Mouse (Mus musculus) forebrain, embryonic 13.5 days (tissue): ENCODE results near the gene 2810004N23Rik. TPM values are rescaled to one million over a fixed set of nuclear protein-coding genes. Genes with fewer than 3 reads are reported as not detected.

Source experiments
- ATAC-seq: fragments of 200-750 bp; cut with Nextera tagmentation; 2 replicates; pipeline ENCODE4 v1.8.0; 2017
- H3K27ac ChIP-seq: fragments of 300-500 bp; sonication (generic); 2 replicates; pipeline ENCODE4 v1.5.1; 2015; ENCODE audit warnings: inconsistent platforms, mild to moderate bottlenecking, moderate library complexity
- H3K27me3 ChIP-seq: fragments of 300-500 bp; sonication (generic); 2 replicates; pipeline ENCODE4 v1.6.1; 2015; ENCODE audit warnings: mild to moderate bottlenecking, inconsistent platforms
- H3K36me3 ChIP-seq: fragments of 300-500 bp; sonication (generic); 2 replicates; pipeline ENCODE4 v1.6.1; 2015; ENCODE audit warnings: mild to moderate bottlenecking, inconsistent platforms; ENCODE audit not compliant: poor library complexity, severe bottlenecking
- H3K4me1 ChIP-seq: fragments of 300-500 bp; sonication (generic); 2 replicates; pipeline ENCODE4 v1.6.1; 2015; ENCODE audit warnings: inconsistent platforms
- H3K4me2 ChIP-seq: fragments of 300-500 bp; sonication (generic); 2 replicates; pipeline ENCODE4 v1.6.1; 2015; ENCODE audit warnings: inconsistent platforms, mild to moderate bottlenecking, moderate library complexity
- H3K4me3 ChIP-seq: fragments of 300-500 bp; sonication (generic); 2 replicates; pipeline ENCODE4 v1.5.1; 2015; ENCODE audit warnings: mild to moderate bottlenecking, inconsistent platforms
- H3K9ac ChIP-seq: fragments of 300-500 bp; sonication (generic); 2 replicates; pipeline ENCODE4 v1.6.1; 2015; ENCODE audit warnings: mild to moderate bottlenecking, inconsistent platforms
- H3K9me3 ChIP-seq: fragments of 300-500 bp; sonication (generic); replicated peaks from 2 replicates; pipeline ENCODE4 v1.6.1; 2016; ENCODE audit warnings: inconsistent platforms
- WGBS: fragments of 180-500 bp; shearing (Covaris S2); methylation state at CpG from one replicate; pipeline ENCODE4 v1.1.7; 2015; 5-methylcytosine and 5-hydroxymethylcytosine counted together
- polyA plus RNA-seq: library from polyadenylated mRNA; unstranded; fragments of >200 nt; fragmentation: Nextera tagmentation; extraction: Ambion mirVana; gene quantifications from 2 replicates; pipeline ENCODE4 v1.2.1, GENCODE M21; 2015

2810004N23Rik gene
- polyA plus RNA-seq, 1 experiment from 2014 or later = 48.0 TPM

DNA sequence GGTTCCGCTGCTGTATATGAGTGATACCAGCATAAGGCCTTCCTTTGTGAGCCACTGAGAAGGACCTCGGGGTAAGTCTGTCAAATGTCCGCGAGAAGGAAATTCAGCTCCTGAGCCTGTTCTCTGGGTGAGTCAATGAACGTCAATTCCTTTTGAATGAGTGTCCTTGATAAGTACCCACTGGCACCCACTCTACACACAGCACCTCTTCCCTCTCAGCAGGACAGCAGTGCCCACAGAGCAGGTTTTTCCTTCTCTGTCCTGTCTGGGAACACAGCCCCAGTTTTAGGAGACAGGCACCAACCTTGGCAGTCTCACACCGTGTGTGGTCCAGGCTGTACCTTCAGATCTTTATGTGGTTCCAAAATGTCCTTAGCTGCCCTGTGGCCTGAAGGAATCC, 31.0 kb downstream of the 2810004N23Rik start:
- no peaks in the 10 kb centered on the region for H3K9me3 ChIP-seq
- no peak overlapping the region for H3K4me2 ChIP-seq
- WGBS = 87% methylated on average over 6 of the region's 6 CpGs
- H3K4me3 ChIP-seq = no peak overlapping the region
- no peak for ATAC-seq
- H3K4me1 ChIP-seq = no peaks in the 10 kb centered on the region
- peaks cover 10% of the 10 kb centered on the region for H3K36me3 ChIP-seq
- H3K27me3 ChIP-seq = peaks cover 15% of the 10 kb centered on the region; the same call in 1 of the 2 replicates
- no peak overlapping the region for H3K27ac ChIP-seq
- H3K9ac ChIP-seq = no peak overlapping the region

DNA sequence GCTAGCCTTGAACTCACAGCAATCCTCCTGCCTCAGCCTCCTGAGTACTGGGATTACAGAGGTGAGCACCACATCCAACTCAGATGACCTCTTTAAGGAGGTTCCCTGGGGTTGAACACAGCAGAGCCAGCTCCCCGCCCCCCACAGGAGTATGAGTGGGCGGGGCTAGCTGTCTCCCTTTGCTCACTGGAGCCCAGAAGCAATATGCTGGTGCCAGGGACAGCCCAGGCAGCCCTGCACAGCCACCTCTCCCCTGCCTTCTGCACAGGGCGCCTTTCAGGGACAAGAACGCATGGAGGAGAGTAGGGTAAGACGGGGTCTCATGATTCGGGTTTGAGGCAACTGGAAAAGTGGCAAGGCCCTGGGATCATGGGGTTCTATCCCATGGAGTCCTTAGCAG, 31.4 kb downstream of the 2810004N23Rik start:
- H3K9ac ChIP-seq = no peak overlapping the region
- peaks cover 10% of the 10 kb centered on the region for H3K36me3 ChIP-seq
- ATAC-seq = no peak
- H3K4me3 ChIP-seq = no peak overlapping the region
- H3K9me3 ChIP-seq = no peaks in the 10 kb centered on the region
- H3K4me2 ChIP-seq = no peak overlapping the region
- no peaks in the 10 kb centered on the region for H3K4me1 ChIP-seq
- WGBS = 77% methylated on average over 6 of the region's 6 CpGs
- H3K27ac ChIP-seq = no peak overlapping the region
- H3K27me3 ChIP-seq = peaks cover 17% of the 10 kb centered on the region; the same call in 1 of the 2 replicates

DNA sequence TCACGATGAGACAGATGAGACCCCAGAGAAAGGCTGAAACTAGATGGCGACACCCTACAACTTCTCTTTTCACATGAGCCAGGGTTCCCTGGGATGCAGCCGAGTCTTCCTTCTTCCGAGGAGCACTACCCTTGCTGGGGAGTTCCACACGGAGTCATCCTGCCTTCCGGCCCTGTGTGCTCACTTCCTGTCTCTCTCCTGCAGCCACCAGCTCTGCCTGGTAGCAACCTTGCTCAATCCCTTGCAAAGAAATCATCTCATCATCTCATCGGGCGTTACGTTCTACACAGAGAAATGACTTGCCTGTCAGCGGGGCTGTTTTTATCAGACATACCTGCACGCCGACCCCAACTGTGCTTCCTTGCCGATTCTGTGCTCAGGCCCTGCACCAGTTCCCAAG, 32.9 kb downstream of the 2810004N23Rik start:
- Histone ChIP-seq H3K4me2 (no peak overlapping the region), H3K27me3 (peaks cover 20% of the 10 kb centered on the region), H3K9me3 (no peaks in the 10 kb centered on the region), H3K4me3 (no peak overlapping the region), H3K27ac (no peak overlapping the region), H3K4me1 (no peaks in the 10 kb centered on the region), H3K36me3 (peaks cover 16% of the 10 kb centered on the region), H3K9ac (no peak overlapping the region)
- WGBS = 82% methylated on average over 13 of the region's 13 CpGs
- ATAC-seq = no peak

DNA sequence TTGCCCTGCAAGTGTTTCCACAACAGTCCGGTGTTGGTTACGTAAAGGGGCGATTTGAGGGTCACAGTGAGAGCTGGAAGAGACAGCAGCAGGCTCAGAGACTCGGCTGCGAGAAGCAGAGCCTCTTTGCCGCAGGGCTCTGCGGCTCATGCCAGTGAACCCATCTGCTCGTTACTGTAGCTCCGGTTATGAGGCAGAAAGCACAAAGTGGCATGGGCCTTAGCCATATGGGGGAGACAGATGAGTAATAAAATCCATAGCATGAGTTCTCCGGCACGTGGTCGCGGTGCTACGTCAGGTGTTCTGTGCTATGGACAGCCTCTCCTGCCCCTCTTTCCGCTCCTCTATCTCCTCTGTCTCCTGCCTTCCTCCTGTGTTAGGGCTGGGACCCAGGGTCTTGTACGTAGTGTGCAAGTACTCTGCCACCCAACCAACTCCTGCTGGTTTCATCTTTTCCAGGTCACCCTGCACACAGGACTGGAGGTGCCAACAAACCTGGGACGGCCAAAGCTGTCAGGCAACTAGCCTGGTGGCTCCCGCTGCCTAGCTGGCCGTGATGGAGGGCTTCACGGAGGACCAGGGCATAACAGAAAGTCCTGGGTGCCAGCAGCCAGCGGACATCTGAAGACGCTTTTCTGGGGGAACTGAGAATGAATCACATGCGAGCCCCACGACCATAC, 34.2 kb downstream of the 2810004N23Rik start:
- H3K9me3 ChIP-seq = no peaks in the 10 kb centered on the region
- no peaks in the 10 kb centered on the region for H3K4me1 ChIP-seq
- no peak for ATAC-seq
- no peak overlapping the region for H3K4me3 ChIP-seq
- no peak overlapping the region for H3K9ac ChIP-seq
- 84% methylated on average over 24 of the region's 24 CpGs for WGBS
- no peak overlapping the region for H3K27ac ChIP-seq
- H3K4me2 ChIP-seq = no peak overlapping the region
- peaks cover 26% of the 10 kb centered on the region for H3K27me3 ChIP-seq
- H3K36me3 ChIP-seq = peaks cover 29% of the 10 kb centered on the region

DNA sequence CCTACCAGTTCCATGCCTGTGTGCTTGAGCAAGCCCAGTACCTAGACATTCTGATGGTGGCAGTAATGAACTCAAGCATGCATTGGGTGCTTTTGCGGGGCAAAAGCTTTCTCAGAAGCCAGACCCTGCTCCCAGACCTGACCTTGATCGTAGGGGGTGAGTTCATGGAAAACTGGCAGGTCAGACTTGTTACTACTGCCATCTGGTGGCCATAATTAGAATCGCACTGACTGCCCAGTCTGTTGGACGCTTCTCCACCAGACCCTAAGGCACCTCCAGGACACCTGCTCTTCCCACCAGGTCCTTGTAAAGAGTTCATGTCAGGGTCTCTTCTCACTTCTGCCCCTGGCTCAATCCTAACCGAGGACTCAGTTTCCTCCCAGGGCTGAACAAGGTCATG, 35.5 kb downstream of the 2810004N23Rik start:
- 3% methylated on average over 5 of the region's 5 CpGs for WGBS
- Histone ChIP-seq H3K27me3 (peaks cover 26% of the 10 kb centered on the region), H3K9ac (no peak overlapping the region), H3K36me3 (peaks cover 42% of the 10 kb centered on the region), H3K4me3 (no peak overlapping the region), H3K27ac (no peak overlapping the region), H3K4me1 (no peaks in the 10 kb centered on the region), H3K4me2 (no peak overlapping the region), H3K9me3 (no peaks in the 10 kb centered on the region)
- no peak for ATAC-seq

DNA sequence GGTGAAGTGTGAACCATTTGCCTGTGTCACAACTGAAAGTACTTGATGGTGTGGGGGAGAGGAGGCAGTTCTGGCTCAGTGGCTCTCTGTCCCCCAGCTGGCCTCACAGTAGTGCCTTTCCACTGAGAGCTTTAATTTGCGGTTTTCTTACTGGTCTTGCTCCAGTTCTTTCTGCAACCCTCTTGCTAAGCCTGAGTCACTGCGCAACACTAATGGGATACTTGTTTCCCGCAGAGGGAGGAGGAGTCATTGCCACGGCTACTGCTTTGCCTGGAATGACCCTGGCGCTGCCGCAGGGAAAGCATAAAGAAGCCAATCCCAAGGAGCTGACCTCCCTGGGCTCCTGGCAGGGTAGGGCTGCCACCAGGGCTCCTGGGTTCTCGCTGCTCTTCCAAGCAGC, 36.3 kb downstream of the 2810004N23Rik start:
- 32% methylated on average over 7 of the region's 7 CpGs for WGBS
- Histone ChIP-seq H3K4me1 (no peaks in the 10 kb centered on the region), H3K4me3 (no peak overlapping the region), H3K9ac (no peak overlapping the region), H3K27me3 (peaks cover 26% of the 10 kb centered on the region), H3K27ac (no peak overlapping the region), H3K9me3 (no peaks in the 10 kb centered on the region), H3K36me3 (peaks cover 43% of the 10 kb centered on the region), H3K4me2 (no peak overlapping the region)
- ATAC-seq = no peak

DNA sequence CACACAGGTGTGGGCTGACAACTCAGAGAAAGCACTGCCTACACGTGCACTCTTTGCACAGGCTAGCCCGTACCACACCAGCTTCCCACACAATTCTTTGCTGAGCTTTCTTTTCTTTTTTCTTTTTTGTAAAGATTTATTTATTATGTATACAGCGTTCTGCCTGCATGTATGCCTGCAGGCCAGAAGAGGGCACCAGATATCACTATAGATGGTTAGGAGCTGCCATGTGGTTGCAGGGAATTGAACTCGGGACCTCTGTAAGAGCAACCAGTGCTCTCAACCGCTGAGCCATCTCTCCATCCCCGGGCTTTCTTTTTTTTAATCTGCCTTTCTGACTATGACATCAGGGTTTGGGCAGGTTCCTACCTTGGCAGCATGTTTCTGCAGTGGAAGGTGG, 39.4 kb downstream of the 2810004N23Rik start:
- H3K27me3 ChIP-seq = peaks cover 27% of the 10 kb centered on the region
- 74% methylated on average over 6 of the region's 6 CpGs for WGBS
- H3K36me3 ChIP-seq = peaks cover 44% of the 10 kb centered on the region
- H3K4me3 ChIP-seq = no peak overlapping the region
- no peak overlapping the region for H3K27ac ChIP-seq
- H3K4me2 ChIP-seq = no peak overlapping the region
- no peaks in the 10 kb centered on the region for H3K4me1 ChIP-seq
- H3K9me3 ChIP-seq = no peaks in the 10 kb centered on the region
- H3K9ac ChIP-seq = no peak overlapping the region
- ATAC-seq = no peak

DNA sequence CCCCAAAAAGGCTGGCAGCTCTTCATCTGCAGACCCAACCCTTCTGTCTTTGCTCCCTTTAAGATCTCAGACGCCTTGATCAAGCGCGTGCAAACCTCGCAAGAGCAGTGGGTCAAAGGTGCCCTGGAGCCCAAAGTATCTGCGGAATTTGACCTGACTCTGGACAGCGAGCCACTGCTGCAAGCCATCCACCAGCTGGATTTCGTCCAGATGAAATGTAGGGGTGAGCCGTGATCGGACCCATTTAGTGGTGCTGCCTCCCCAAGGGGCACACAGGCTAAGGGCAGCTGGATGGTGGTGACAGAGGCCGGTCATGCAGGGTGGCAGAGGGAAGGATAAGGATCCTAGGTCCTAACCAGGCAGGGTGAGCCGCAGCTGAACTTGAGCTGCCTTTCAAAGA, 42.8 kb downstream of the 2810004N23Rik start:
- peaks cover 17% of the 10 kb centered on the region for H3K27me3 ChIP-seq
- WGBS = 83% methylated on average over 11 of the region's 11 CpGs
- no peak overlapping the region for H3K4me2 ChIP-seq
- H3K9ac ChIP-seq = no peak overlapping the region
- no peak overlapping the region for H3K27ac ChIP-seq
- no peaks in the 10 kb centered on the region for H3K4me1 ChIP-seq
- peaks cover 66% of the 10 kb centered on the region for H3K36me3 ChIP-seq
- H3K4me3 ChIP-seq = no peak overlapping the region
- H3K9me3 ChIP-seq = peaks cover 5% of the 10 kb centered on the region; the same call in 1 of the 2 replicates
- no peak for ATAC-seq

DNA sequence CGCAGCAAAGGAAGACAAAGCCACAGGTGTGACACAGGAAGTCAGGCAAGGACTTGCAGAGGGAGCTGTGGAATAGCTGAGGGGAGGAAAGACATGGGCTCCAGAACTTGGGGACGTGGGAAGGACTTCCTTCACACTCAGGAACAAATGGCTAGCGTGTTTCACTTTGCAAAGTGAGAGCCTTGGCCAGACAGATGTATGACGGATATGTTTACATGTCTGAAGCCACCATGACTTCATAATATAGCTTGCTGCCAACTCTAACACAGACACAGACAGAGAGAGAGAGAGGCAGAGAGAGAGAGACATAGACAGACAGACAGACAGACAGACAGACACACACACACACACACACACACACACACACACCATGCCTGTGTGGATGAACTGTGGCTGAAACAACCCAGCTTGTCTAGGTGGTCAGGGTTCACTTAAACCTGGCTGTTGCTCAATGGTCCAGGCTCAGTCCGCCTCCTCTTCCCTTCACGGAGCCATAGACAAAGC, 43.3 kb downstream of the 2810004N23Rik start:
- H3K36me3 ChIP-seq = peaks cover 64% of the 10 kb centered on the region
- H3K9me3 ChIP-seq = peaks cover 5% of the 10 kb centered on the region; the same call in 1 of the 2 replicates
- peaks cover 14% of the 10 kb centered on the region for H3K27me3 ChIP-seq
- H3K4me3 ChIP-seq = no peak overlapping the region
- no peak overlapping the region for H3K27ac ChIP-seq
- H3K9ac ChIP-seq = no peak overlapping the region
- no peak for ATAC-seq
- WGBS = 81% methylated on average over 6 of the region's 6 CpGs
- no peak overlapping the region for H3K4me2 ChIP-seq
- H3K4me1 ChIP-seq = no peaks in the 10 kb centered on the region

DNA sequence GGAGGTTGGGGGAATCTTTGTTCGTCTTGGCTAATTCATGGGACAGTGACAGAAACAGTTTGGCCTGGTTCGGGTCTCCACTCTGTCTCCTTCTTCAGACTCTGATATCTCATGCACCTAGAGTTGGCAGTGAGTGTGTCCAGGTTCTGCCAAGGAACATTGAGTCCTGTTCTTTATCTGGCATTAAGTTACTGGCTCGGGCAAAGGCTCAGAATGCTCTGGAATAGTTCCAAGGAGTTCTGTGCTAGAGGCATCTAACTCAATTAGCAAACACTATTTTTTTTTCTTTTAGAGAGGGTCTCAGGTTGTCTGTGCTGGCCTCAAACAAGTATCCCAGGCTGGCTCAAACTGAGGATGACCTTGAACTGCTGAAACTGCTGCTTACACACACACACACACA, 45.6 kb downstream of the 2810004N23Rik start:
- H3K36me3 ChIP-seq = peaks cover 42% of the 10 kb centered on the region
- no peak overlapping the region for H3K4me2 ChIP-seq
- no peak overlapping the region for H3K27ac ChIP-seq
- 86% methylated on average over 3 of the region's 3 CpGs for WGBS
- H3K27me3 ChIP-seq = peaks cover 12% of the 10 kb centered on the region
- no peak for ATAC-seq
- no peak overlapping the region for H3K9ac ChIP-seq
- H3K4me3 ChIP-seq = no peak overlapping the region
- peaks cover 5% of the 10 kb centered on the region; the same call in 1 of the 2 replicates for H3K9me3 ChIP-seq
- no peaks in the 10 kb centered on the region for H3K4me1 ChIP-seq

DNA sequence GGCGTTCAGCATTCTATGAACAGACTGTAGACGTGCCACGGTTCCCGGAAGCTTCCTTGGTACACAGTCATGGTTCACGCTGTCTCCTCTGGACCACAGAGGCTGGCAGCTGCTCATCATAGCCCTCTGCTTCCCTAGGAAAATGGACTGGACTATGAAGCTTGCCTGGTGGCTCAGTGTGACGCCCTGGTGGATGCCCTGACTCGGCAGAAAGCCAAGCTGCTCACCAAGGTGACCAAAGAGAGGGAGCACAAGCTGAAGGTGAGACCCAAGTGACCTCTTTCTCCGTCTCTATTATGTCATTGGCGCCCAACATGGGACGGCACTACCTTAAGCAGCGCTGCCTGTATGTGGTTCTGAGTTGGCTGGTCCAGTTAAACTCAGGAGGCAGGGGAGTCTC, 46.1 kb downstream of the 2810004N23Rik start:
- Histone ChIP-seq H3K9me3 (peaks cover 5% of the 10 kb centered on the region; the same call in 1 of the 2 replicates), H3K27me3 (peaks cover 12% of the 10 kb centered on the region), H3K9ac (no peak overlapping the region), H3K27ac (no peak overlapping the region), H3K4me2 (no peak overlapping the region), H3K36me3 (peaks cover 41% of the 10 kb centered on the region), H3K4me3 (no peak overlapping the region), H3K4me1 (no peaks in the 10 kb centered on the region)
- WGBS = 92% methylated on average over 11 of the region's 11 CpGs
- ATAC-seq = no peak

DNA sequence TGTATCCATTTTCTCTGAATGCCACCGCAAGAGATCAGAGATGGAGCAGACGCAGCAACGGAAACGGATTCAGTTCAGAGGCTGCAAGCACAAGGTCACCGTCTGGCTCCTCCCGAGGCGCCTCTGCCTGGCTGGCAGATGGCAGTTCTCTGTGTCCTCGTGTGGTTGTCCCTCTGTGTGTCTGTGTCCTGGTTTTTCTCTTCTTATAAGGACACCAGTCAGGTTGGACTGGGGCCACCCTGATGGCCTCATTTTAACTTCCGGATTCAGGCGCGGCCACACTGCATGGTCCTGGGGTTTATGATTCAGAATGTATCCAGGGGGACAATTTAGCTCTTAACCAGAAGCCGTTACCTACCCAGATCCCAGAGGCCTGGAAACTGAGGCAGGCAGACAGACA, 47.0 kb downstream of the 2810004N23Rik start:
- no peak overlapping the region for H3K4me2 ChIP-seq
- no peak overlapping the region for H3K9ac ChIP-seq
- no peak for ATAC-seq
- no peak overlapping the region for H3K4me3 ChIP-seq
- peaks cover 41% of the 10 kb centered on the region for H3K36me3 ChIP-seq
- H3K9me3 ChIP-seq = peaks cover 5% of the 10 kb centered on the region; the same call in 1 of the 2 replicates
- H3K27me3 ChIP-seq = peaks cover 12% of the 10 kb centered on the region
- peaks cover 6% of the 10 kb centered on the region for H3K4me1 ChIP-seq
- WGBS = 88% methylated on average over 12 of the region's 12 CpGs
- H3K27ac ChIP-seq = no peak overlapping the region

DNA sequence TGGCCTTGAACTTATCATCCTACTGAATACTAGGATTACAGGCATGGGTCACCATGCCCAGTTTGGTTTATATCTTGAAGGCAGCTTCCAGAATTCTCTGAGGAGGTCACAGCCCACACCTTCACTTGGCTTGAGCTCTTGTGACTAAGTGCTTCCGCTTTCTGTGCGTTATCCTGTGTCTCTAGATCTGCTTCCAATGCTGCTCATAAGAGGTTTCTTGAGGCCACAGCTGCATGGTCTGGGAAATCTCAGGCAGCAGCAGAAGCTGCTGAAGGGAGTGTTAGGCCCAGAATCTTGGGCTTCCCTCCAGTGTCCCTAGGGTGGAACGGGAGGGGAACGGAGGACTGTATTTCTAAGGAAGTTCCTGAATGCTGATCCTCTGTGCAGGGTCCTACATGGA, 49.6 kb downstream of the 2810004N23Rik start:
- Histone ChIP-seq H3K27ac (no peak overlapping the region), H3K27me3 (no peaks in the 10 kb centered on the region), H3K4me2 (no peak overlapping the region), H3K4me3 (no peak overlapping the region), H3K9ac (no peak overlapping the region), H3K4me1 (peaks cover 19% of the 10 kb centered on the region), H3K9me3 (peaks cover 5% of the 10 kb centered on the region; the same call in 1 of the 2 replicates), H3K36me3 (peaks cover 29% of the 10 kb centered on the region)
- no peak for ATAC-seq
- WGBS = 97% methylated on average over 4 of the region's 4 CpGs
